Mouse (Mus musculus) midbrain, embryonic 11.5 days (tissue): Measurements from ENCODE around the gene Ptprj. TPM values are rescaled to one million over a fixed set of nuclear protein-coding genes. Genes with fewer than 3 reads are reported as not detected.

ENCODE experiments used
- ATAC-seq: fragments of 200-750 bp; cut with Nextera tagmentation; 2 replicates; pipeline ENCODE4 v1.8.0; 2017; ENCODE audit warnings: moderate TSS enrichment, moderate library complexity; ENCODE audit not compliant: low FRiP score
- DNase-seq: peaks from one replicate; pipeline ENCODE4 v3.0.0; 2015; ENCODE audit warnings: low spot score; ENCODE audit errors: missing footprints
- H3K27ac ChIP-seq: fragments of 300-500 bp; sonication (generic); 2 replicates; pipeline ENCODE4 v1.5.1; 2014; ENCODE audit warnings: low read depth, low read length
- H3K27me3 ChIP-seq: fragments of 300-500 bp; sonication (generic); 2 replicates; pipeline ENCODE4 v1.6.1; 2014; ENCODE audit warnings: mild to moderate bottlenecking, low read length, moderate library complexity, mixed read lengths; ENCODE audit not compliant: control insufficient read depth, insufficient read depth
- H3K36me3 ChIP-seq: fragments of 300-500 bp; sonication (generic); 2 replicates; pipeline ENCODE4 v1.6.1; 2014; ENCODE audit warnings: mild to moderate bottlenecking, low read length, moderate library complexity, mixed read lengths; ENCODE audit not compliant: control insufficient read depth, insufficient read depth
- H3K4me1 ChIP-seq: fragments of 300-500 bp; sonication (generic); 2 replicates; pipeline ENCODE4 v1.6.1; 2014; ENCODE audit warnings: low read length; ENCODE audit not compliant: control insufficient read depth, insufficient read depth
- H3K4me2 ChIP-seq: fragments of 300-500 bp; sonication (generic); 2 replicates; pipeline ENCODE4 v1.6.1; 2014; ENCODE audit warnings: mild to moderate bottlenecking, moderate library complexity
- H3K4me3 ChIP-seq: fragments of 300-500 bp; sonication (generic); 2 replicates; pipeline ENCODE4 v1.5.1; 2014; ENCODE audit warnings: low read depth, low read length
- H3K9ac ChIP-seq: fragments of 300-500 bp; sonication (generic); 2 replicates; pipeline ENCODE4 v1.6.1; 2014; ENCODE audit warnings: low read length
- H3K9me3 ChIP-seq: fragments of 300-500 bp; sonication (generic); 2 replicates; pipeline ENCODE4 v1.6.1; 2016; ENCODE audit warnings: low read length; ENCODE audit not compliant: control insufficient read depth
- WGBS: fragments of 180-500 bp; shearing (Covaris S2); extraction: QIAGEN DNeasy Blood & Tissue Kit; methylation state at CpG from one replicate; pipeline ENCODE4 v1.1.7; 2014; 5-methylcytosine and 5-hydroxymethylcytosine counted together
- polyA plus RNA-seq: library from polyadenylated mRNA; unstranded; fragments of >200 nt; fragmentation: Nextera tagmentation; extraction: Ambion mirVana; gene quantifications from 2 replicates; pipeline ENCODE4 v1.2.1, GENCODE M21; 2014

Gene Ptprj
- polyA plus RNA-seq, 1 experiment from 2014 or later, result 2.9 TPM

- no peak overlapping the region for H3K4me2 ChIP-seq
- H3K4me1 ChIP-seq, result 0 out of 2 replicates have a peak, but pooled peaks cover 2% of the 10 kb centered on the region
- H3K27ac ChIP-seq, result no peak overlapping the region
- ATAC-seq (no peak), DNase-seq (no peak)
- H3K9me3 ChIP-seq, result no peaks in the 10 kb centered on the region
- WGBS, result 86% methylated on average over 11 of the region's 11 CpGs
- no peaks in the 10 kb centered on the region for H3K27me3 ChIP-seq
- H3K4me3 ChIP-seq, result no peak overlapping the region
- H3K9ac ChIP-seq, result no peak overlapping the region
- H3K36me3 ChIP-seq, result no peaks in the 10 kb centered on the region
Observed at GRCm38 (mm10) chr2:90558361-90558760, 22.1 kb downstream of the Ptprj start.

- Histone ChIP-seq H3K4me3 (no peak overlapping the region), H3K27ac (no peak overlapping the region), H3K4me2 (no peak overlapping the region), H3K27me3 (no peaks in the 10 kb centered on the region), H3K9ac (no peak overlapping the region), H3K4me1 (0 out of 2 replicates have a peak, but pooled peaks cover 2% of the 10 kb centered on the region), H3K36me3 (no peaks in the 10 kb centered on the region), H3K9me3 (no peaks in the 10 kb centered on the region)
- DNase-seq (no peak), ATAC-seq (no peak)
- 84% methylated on average over 3 of the region's 3 CpGs for WGBS
Observed at GRCm38 (mm10) chr2:90557913-90558312, 22.5 kb downstream of the Ptprj start.

GRCm38 (mm10) chr2:90555744-90556143 is 24.7 kb downstream of the Ptprj start:
- Histone ChIP-seq H3K27me3 (no peaks in the 10 kb centered on the region), H3K36me3 (no peaks in the 10 kb centered on the region), H3K4me3 (no peak overlapping the region), H3K27ac (no peak overlapping the region), H3K9ac (no peak overlapping the region), H3K4me1 (0 out of 2 replicates have a peak, but pooled peaks cover 2% of the 10 kb centered on the region), H3K4me2 (no peak overlapping the region), H3K9me3 (no peaks in the 10 kb centered on the region)
- no peak for DNase-seq
- 87% methylated on average over 5 of the region's 5 CpGs for whole genome bisulfite sequencing
- no peak for ATAC-seq

- no peaks in the 10 kb centered on the region for H3K9me3 ChIP-seq
- no peak overlapping the region for H3K4me2 ChIP-seq
- no peak overlapping the region for H3K4me3 ChIP-seq
- ATAC-seq (no peak), DNase-seq (no peak)
- WGBS, result 88% methylated on average over 4 of the region's 4 CpGs
- no peaks in the 10 kb centered on the region for H3K4me1 ChIP-seq
- H3K9ac ChIP-seq, result no peak overlapping the region
- no peaks in the 10 kb centered on the region for H3K27me3 ChIP-seq
- no peaks in the 10 kb centered on the region for H3K36me3 ChIP-seq
- no peak overlapping the region for H3K27ac ChIP-seq
Observed at GRCm38 (mm10) chr2:90554806-90555205, 25.6 kb downstream of the Ptprj start.

GRCm38 (mm10) chr2:90553861-90554260 is 26.6 kb downstream of the Ptprj start:
- H3K4me3 ChIP-seq, result no peak overlapping the region
- DNase-seq, result no peak
- H3K9ac ChIP-seq, result no peak overlapping the region
- no peak overlapping the region for H3K27ac ChIP-seq
- H3K4me2 ChIP-seq, result no peak overlapping the region
- no peaks in the 10 kb centered on the region for H3K9me3 ChIP-seq
- H3K36me3 ChIP-seq, result no peaks in the 10 kb centered on the region
- no peaks in the 10 kb centered on the region for H3K27me3 ChIP-seq
- WGBS, result 89% methylated on average over 4 of the region's 4 CpGs
- no peak for ATAC-seq
- no peaks in the 10 kb centered on the region for H3K4me1 ChIP-seq

- no peak for DNase-seq
- Histone ChIP-seq H3K36me3 (no peaks in the 10 kb centered on the region), H3K27me3 (no peaks in the 10 kb centered on the region), H3K4me3 (no peak overlapping the region), H3K4me1 (no peaks in the 10 kb centered on the region), H3K9ac (no peak overlapping the region), H3K9me3 (no peaks in the 10 kb centered on the region), H3K27ac (no peak overlapping the region), H3K4me2 (no peak overlapping the region)
- no peak for ATAC-seq
- WGBS, result 87% methylated on average over 6 of the region's 6 CpGs
Observed at GRCm38 (mm10) chr2:90550656-90551055, 29.8 kb downstream of the Ptprj start.

GRCm38 (mm10) chr2:90548541-90548940 is 31.9 kb downstream of the Ptprj start:
- H3K4me2 ChIP-seq, result no peak overlapping the region
- WGBS, result 85% methylated on average over 5 of the region's 5 CpGs
- peaks cover 3% of the 10 kb centered on the region; the same call in 1 of the 2 replicates for H3K4me1 ChIP-seq
- no peaks in the 10 kb centered on the region for H3K9me3 ChIP-seq
- no peak for ATAC-seq
- H3K9ac ChIP-seq, result no peak overlapping the region
- H3K36me3 ChIP-seq, result no peaks in the 10 kb centered on the region
- no peak for DNase-seq
- no peak overlapping the region for H3K27ac ChIP-seq
- no peak overlapping the region for H3K4me3 ChIP-seq
- no peaks in the 10 kb centered on the region for H3K27me3 ChIP-seq

GRCm38 (mm10) chr2:90547144-90547609 is 33.3 kb downstream of the Ptprj start:
- Histone ChIP-seq H3K4me3 (no peak overlapping the region), H3K27me3 (no peaks in the 10 kb centered on the region), H3K36me3 (no peaks in the 10 kb centered on the region), H3K9me3 (no peaks in the 10 kb centered on the region), H3K27ac (no peak overlapping the region), H3K9ac (no peak overlapping the region), H3K4me2 (no peak overlapping the region), H3K4me1 (peaks cover 3% of the 10 kb centered on the region; the same call in 1 of the 2 replicates)
- WGBS, result 86% methylated on average over 5 of the region's 5 CpGs
- DNase-seq (no peak), ATAC-seq (no peak)

- H3K4me1 ChIP-seq, result peaks cover 3% of the 10 kb centered on the region; the same call in 1 of the 2 replicates
- H3K4me3 ChIP-seq, result no peak overlapping the region
- no peak for DNase-seq
- 54% methylated on average over 5 of the region's 5 CpGs for WGBS
- no peak overlapping the region for H3K27ac ChIP-seq
- H3K9me3 ChIP-seq, result no peaks in the 10 kb centered on the region
- H3K36me3 ChIP-seq, result no peaks in the 10 kb centered on the region
- no peak for ATAC-seq
- H3K9ac ChIP-seq, result no peak overlapping the region
- no peak overlapping the region for H3K4me2 ChIP-seq
- H3K27me3 ChIP-seq, result no peaks in the 10 kb centered on the region
Observed at GRCm38 (mm10) chr2:90545261-90545660, 35.2 kb downstream of the Ptprj start.
